Mouse (Mus musculus): ENCODE data around the gene Camk1g.

DNA sequence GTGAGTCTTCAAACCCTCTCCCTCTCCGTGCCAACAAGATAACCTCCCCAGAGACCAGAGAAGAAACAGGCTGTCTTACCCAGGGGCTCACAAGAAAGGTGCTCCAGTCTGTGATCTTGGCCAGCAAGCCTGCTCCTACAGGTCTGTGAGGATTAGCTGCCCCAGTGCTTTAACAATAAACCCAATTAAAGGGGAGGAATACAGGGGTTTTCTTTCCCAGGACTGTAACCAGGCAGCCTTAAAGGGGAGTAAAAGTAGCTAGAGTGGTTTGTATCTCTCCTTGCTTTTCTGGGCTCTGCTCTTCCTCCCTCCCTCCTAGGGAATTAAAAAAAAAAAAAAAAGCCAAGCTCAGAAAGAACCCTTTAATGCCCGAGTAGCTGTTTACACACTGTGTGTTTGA, at the start of gene Camk1g:
- no peak for TF ChIP-seq FLI1 (IDR thresholded peaks at IDR 0.05; ENCODE audit: low read length)
- no peak for TF ChIP-seq GATA1 (IDR thresholded peaks at IDR 0.05; ENCODE audit: borderline replicate concordance, low read length)
